Mouse (Mus musculus) ZHBTc4 (cell line): ENCODE data around the gene Kcnma1.
A peak's percentile ranks its signal among the peaks of the same experiment; 100 is the strongest.

Source experiments
- DNase-seq: peaks from one replicate; pipeline ENCODE4 v3.0.0-alpha.2; 2011; ENCODE audit warnings: low read depth, low spot score

Gene Kcnma1

GRCm38 (mm10) chr14:23689681-23690080, 324.6 kb downstream of the Kcnma1 start:
- no peak for DNase-seq

- no peak for DNase-seq
These were observed 325.8 kb downstream of the Kcnma1 start for GRCm38 (mm10) chr14:23688513-23688912.

GRCm38 (mm10) chr14:23684463-23685066, 329.7 kb downstream of the Kcnma1 start:
- peak; percentile 32 for DNase-seq

- DNase-seq, result no peak
These were observed 331.5 kb downstream of the Kcnma1 start for GRCm38 (mm10) chr14:23682758-23683157.

- DNase-seq, result peak; percentile 66
These were observed 334.9 kb downstream of the Kcnma1 start for GRCm38 (mm10) chr14:23679378-23679777.

GRCm38 (mm10) chr14:23666420-23666819, 347.9 kb downstream of the Kcnma1 start:
- no peak for DNase-seq

- DNase-seq, result no peak
These were observed 362.6 kb downstream of the Kcnma1 start for GRCm38 (mm10) chr14:23651682-23652081.

- no peak for DNase-seq
These were observed 364.2 kb downstream of the Kcnma1 start for GRCm38 (mm10) chr14:23650126-23650525.

GRCm38 (mm10) chr14:23645361-23646063, 368.8 kb downstream of the Kcnma1 start:
- DNase-seq, result peak; percentile 33

- DNase-seq, result no peak
These were observed 371.1 kb downstream of the Kcnma1 start for GRCm38 (mm10) chr14:23643162-23643561.

GRCm38 (mm10) chr14:23640665-23641064, 373.6 kb downstream of the Kcnma1 start:
- DNase-seq, result no peak

GRCm38 (mm10) chr14:23638078-23638695, 376.1 kb downstream of the Kcnma1 start:
- DNase-seq, result no peak

- DNase-seq, result no peak
These were observed 378.4 kb downstream of the Kcnma1 start for GRCm38 (mm10) chr14:23635903-23636302.

GRCm38 (mm10) chr14:23633011-23633595, 381.2 kb downstream of the Kcnma1 start:
- no peak for DNase-seq

- no peak for DNase-seq
These were observed 387.4 kb downstream of the Kcnma1 start for GRCm38 (mm10) chr14:23626925-23627324.

- no peak for DNase-seq
These were observed 388.2 kb downstream of the Kcnma1 start for GRCm38 (mm10) chr14:23626114-23626513.

GRCm38 (mm10) chr14:23625436-23625835, 388.9 kb downstream of the Kcnma1 start:
- DNase-seq, result no peak

- DNase-seq, result no peak
These were observed 389.8 kb downstream of the Kcnma1 start for GRCm38 (mm10) chr14:23624455-23624854.

GRCm38 (mm10) chr14:23620685-23621084, 393.6 kb downstream of the Kcnma1 start:
- no peak for DNase-seq

- DNase-seq, result no peak
These were observed 395.3 kb downstream of the Kcnma1 start for GRCm38 (mm10) chr14:23618973-23619372.

- DNase-seq, result no peak
These were observed 396.2 kb downstream of the Kcnma1 start for GRCm38 (mm10) chr14:23618081-23618480.

GRCm38 (mm10) chr14:23610054-23610453, 404.2 kb downstream of the Kcnma1 start:
- DNase-seq, result no peak
